In genomic region chr3:138244338-138244874, GRCm38 (mm10) we compare ENCODE assay signal across 35 mouse cellular contexts. TPM values are rescaled to one million over a fixed set of nuclear protein-coding genes. Genes with fewer than 3 reads are reported as not detected.
DNase-seq lines count a peak whose midpoint lies in the region; ATAC-seq and TF ChIP-seq lines count a peak whose summit lies in the region.
"Had no signal": no experiment of that assay in that cellular context is flagged by ENCODE, and none has a peak within 500 bp of the region (broad histone marks: within the 10 kb centered on the region; RNA-seq: fewer than 3 reads in every experiment).

No protein-coding gene starts in this region.

- no peak for TF ChIP-seq POLR2A in liver, adult 2 months (IDR thresholded peaks at IDR 0.05; ENCODE audit: extremely low read depth, insufficient read depth, low read length)
- TF ChIP-seq POLR2A in kidney, adult 2 months (IDR thresholded peaks at IDR 0.05; ENCODE audit: low read depth, low read length) = no peak

- 26% methylated on average over 7 of the region's 7 CpGs for WGBS in liver, adult 2 months
- 70% methylated on average over 7 of the region's 7 CpGs for WGBS in liver, postnatal 0 days (ENCODE audit: insufficient replicate concordance)
- WGBS in kidney, adult 2 months = 55% methylated on average over 7 of the region's 7 CpGs

- H3K36me3 ChIP-seq in liver, adult 2 months (ENCODE audit: control insufficient read depth, insufficient read depth, low read length) = no peaks in the 10 kb centered on the region
- no peaks in the 10 kb centered on the region for H3K36me3 ChIP-seq in liver, postnatal 0 days (replicated peaks; ENCODE audit: insufficient read depth, low read length)
- H3K36me3 ChIP-seq in kidney, adult 2 months (ENCODE audit: control insufficient read depth, insufficient read depth, low read length) = no peaks in the 10 kb centered on the region
- H3K36me3 ChIP-seq: heart, embryonic 13.5 days; hindbrain, embryonic 10.5 days; hindbrain, embryonic 15.5 days; liver, embryonic 13.5 days; neural tube, embryonic 13.5 days had no signal

- H3K79me2 ChIP-seq in liver, adult 2 months (ENCODE audit: control insufficient read depth, insufficient read depth, low read length) = no peaks in the 10 kb centered on the region

- peak; percentile 88 for DNase-seq in liver, adult 2 months (ENCODE audit: extremely low read depth, low read depth, low spot score)
- DNase-seq in liver, postnatal 0 days = no peak
- DNase-seq in kidney, adult 2 months = peak; percentile 77
- peak; percentile 77 for DNase-seq in kidney, adult 9 months
- DNase-seq in kidney, postnatal 25 days = peak; percentile 51 to 75
- DNase-seq in spleen, postnatal 36 days (ENCODE audit: low spot score in 2 of 2) = no peak
- DNase-seq in layer of hippocampus, adult 9-10 months (ENCODE audit: low spot score) = no peak
- DNase-seq: adrenal gland, postnatal 25 days; B cell, adult 2 months; cerebellum, adult 11-12 months; cerebellum, postnatal 14 days; gastrocnemius, adult 2 months; gastrocnemius, postnatal 36 days; heart, adult 18-20 months; heart, postnatal 14 days; left cerebral cortex, postnatal 4 days; liver, embryonic 13.5 days; lung, embryonic 14.5 days; lung, postnatal 14 days; thymus, adult 2 months; thymus, postnatal 4 days had no signal

- no peak overlapping the region for H3K4me2 ChIP-seq in liver, postnatal 0 days (ENCODE audit: low read depth, low read length)
- H3K4me2 ChIP-seq: heart, embryonic 13.5 days; hindbrain, embryonic 15.5 days; liver, embryonic 13.5 days; lung, embryonic 14.5 days; neural tube, embryonic 13.5 days had no signal

- peaks cover 30% of the 10 kb centered on the region for H3K4me1 ChIP-seq in liver, adult 2 months (ENCODE audit: control insufficient read depth, insufficient read depth, low read length)
- peaks cover 14% of the 10 kb centered on the region for H3K4me1 ChIP-seq in liver, postnatal 0 days (ENCODE audit: insufficient read depth)
- H3K4me1 ChIP-seq in kidney, adult 2 months (ENCODE audit: control insufficient read depth, insufficient read depth, low read length) = peaks cover 41% of the 10 kb centered on the region
- H3K4me1 ChIP-seq: heart, embryonic 13.5 days; liver, embryonic 13.5 days had no signal

- no peak for TF ChIP-seq EP300 in liver, postnatal 0 days (IDR thresholded peaks at IDR 0.05; ENCODE audit: low read depth)

- H3K9ac ChIP-seq in liver, adult 2 months (ENCODE audit: low read depth, low read length) = no peak overlapping the region; the same call in 1 of the 2 replicates
- H3K9ac ChIP-seq in liver, postnatal 0 days (replicated peaks) = no peak overlapping the region
- H3K9ac ChIP-seq: heart, embryonic 13.5 days; hindbrain, embryonic 15.5 days; liver, embryonic 13.5 days; lung, embryonic 14.5 days; neural tube, embryonic 13.5 days had no signal

- ATAC-seq in liver, postnatal 0 days = no peak
- ATAC-seq: forebrain, embryonic 16.5 days; inflammation-experienced regulatory T-cells, adult 6 months had no signal

- TF ChIP-seq CTCF in liver, adult 2 months (IDR thresholded peaks at IDR 0.05; ENCODE audit: low read depth, low read length) = no peak
- no peak for TF ChIP-seq CTCF in liver, postnatal 0 days (IDR thresholded peaks at IDR 0.05; ENCODE audit: low read depth)
- TF ChIP-seq CTCF in kidney, adult 2 months (conservative IDR thresholded peaks at IDR 0.05; ENCODE audit: insufficient read depth, insufficient read length, low read depth, low read length) = no peak

- H3K4me3 ChIP-seq in liver, adult 2 months (ENCODE audit: insufficient read depth, low read depth, low read length) = no peak overlapping the region
- H3K4me3 ChIP-seq in liver, postnatal 0 days (ENCODE audit: low read depth, low read length) = no peak overlapping the region
- H3K4me3 ChIP-seq in kidney, adult 2 months (ENCODE audit: insufficient read depth, low read depth, low read length) = no peak overlapping the region
- H3K4me3 ChIP-seq: erythroblast, embryonic 14.5 days; gastrocnemius, adult 2 months; heart, embryonic 13.5 days; hindbrain, embryonic 10.5 days; hindbrain, embryonic 15.5 days; layer of hippocampus, adult 2 months; liver, embryonic 13.5 days; neural tube, embryonic 13.5 days had no signal

- no peaks in the 10 kb centered on the region for H3K9me3 ChIP-seq in liver, postnatal 0 days (ENCODE audit: low read length)
- H3K9me3 ChIP-seq: heart, embryonic 13.5 days; hindbrain, embryonic 10.5 days; hindbrain, embryonic 15.5 days; liver, embryonic 13.5 days; neural tube, embryonic 13.5 days had no signal

- peak overlapping the region; percentile 57 for H3K27ac ChIP-seq in liver, adult 2 months (replicated peaks; ENCODE audit: insufficient read depth, low read depth, low read length)
- H3K27ac ChIP-seq in liver, postnatal 0 days (ENCODE audit: low read depth) = no peak overlapping the region
- H3K27ac ChIP-seq in kidney, adult 2 months (ENCODE audit: insufficient read depth, low read depth, low read length) = peak overlapping the region; percentile 94
- H3K27ac ChIP-seq: gastrocnemius, adult 2 months; heart, embryonic 13.5 days; hindbrain, embryonic 10.5 days; hindbrain, embryonic 15.5 days; layer of hippocampus, adult 2 months; liver, embryonic 13.5 days; neural tube, embryonic 13.5 days had no signal

- H3K27me3 ChIP-seq in liver, adult 2 months (ENCODE audit: control insufficient read depth, insufficient read depth, low read length) = no peaks in the 10 kb centered on the region
- H3K27me3 ChIP-seq in liver, postnatal 0 days (ENCODE audit: insufficient read depth, low read length) = no peaks in the 10 kb centered on the region
- no peaks in the 10 kb centered on the region for H3K27me3 ChIP-seq in kidney, adult 2 months (replicated peaks; ENCODE audit: control insufficient read depth, insufficient read depth, low read length)
- H3K27me3 ChIP-seq: heart, embryonic 13.5 days; hindbrain, embryonic 15.5 days; liver, embryonic 13.5 days; neural tube, embryonic 13.5 days had no signal

RNA-seq across cellular contexts. Expression of gene Adh1, which starts 16.4 kb away (rescaled TPM):
- 2,711 and 3,373 TPM in 2 replicates for total RNA-seq in liver, adult 2 months (2014; rRNA removed)
- 3,177 and 3,191 TPM in 2 replicates for polyA plus RNA-seq in liver, adult 2 months (2012; rRNA removed)
- polyA plus RNA-seq in liver, postnatal 0 days (2015; fragmentation: Nextera tagmentation; extraction: Ambion mirVana) = 434 and 496 TPM in 2 replicates
- 251 and 256 TPM in 2 replicates for polyA plus RNA-seq in kidney, adult 2 months (2012; rRNA removed)
- polyA plus RNA-seq: erythroblast, embryonic 14.5 days had no signal

RNA-seq across cellular contexts. Expression of gene Adh7, which starts 26.8 kb away (rescaled TPM):
- total RNA-seq in liver, adult 2 months (2014; rRNA removed) = 1.2 and 1.5 TPM in 2 replicates
- polyA plus RNA-seq in liver, adult 2 months (2012; rRNA removed) = 0.40 and 1.7 TPM in 2 replicates
- polyA plus RNA-seq in liver, postnatal 0 days (2015; fragmentation: Nextera tagmentation; extraction: Ambion mirVana) = 6.2 and 6.7 TPM in 2 replicates
- 0.25 and 0.29 TPM in 2 replicates for polyA plus RNA-seq in kidney, adult 2 months (2012; rRNA removed)
- polyA plus RNA-seq: erythroblast, embryonic 14.5 days; inflammation-experienced regulatory T-cells, adult 6 months had no signal

RNA-seq across cellular contexts. Expression of gene 4930579F01Rik, which starts 50.8 kb away (rescaled TPM):
- total RNA-seq in liver, adult 2 months (2014; rRNA removed) = not detected in 2 replicates
- polyA plus RNA-seq in liver, adult 2 months (2012; rRNA removed) = not detected in 2 replicates
- not detected in 2 replicates for polyA plus RNA-seq in liver, postnatal 0 days (2015; fragmentation: Nextera tagmentation; extraction: Ambion mirVana)
- polyA plus RNA-seq in kidney, adult 2 months (2012; rRNA removed) = 0.31 TPM in 1 of 2 replicates, not detected in the other
- total RNA-seq: adrenal gland, adult 18-20 months; gastrocnemius, adult 2 months; gastrocnemius, postnatal 36 days; heart, adult 18-20 months; heart, postnatal 14 days; layer of hippocampus, adult 2 months; layer of hippocampus, postnatal 25 days; left cerebral cortex, adult 8-10 months; left cerebral cortex, postnatal 4 days had no signal
- polyA plus RNA-seq: cortical plate, adult 2 months; embryonic facial prominence, embryonic 14.5 days; erythroblast, embryonic 14.5 days; forebrain, embryonic 11.5 days; forebrain, embryonic 16.5 days; heart, embryonic 13.5 days; hindbrain, embryonic 10.5 days; inflammation-experienced regulatory T-cells, adult 6 months; liver, embryonic 13.5 days; neural tube, embryonic 13.5 days; thymus, adult 2 months had no signal

Comparison
In these comparisons a context has a peak if more than half of its experiments do, and no peak if none do; other contexts are left out.
1. DNase-seq: peak in liver, adult 2 months (single experiment), kidney, adult 2 months (single experiment), kidney, adult 9 months (single experiment) and kidney, postnatal 25 days (2 of 2); none in liver, postnatal 0 days (single experiment), spleen, postnatal 36 days (0 of 2) and layer of hippocampus, adult 9-10 months (single experiment).